Mouse (Mus musculus): Measurements from ENCODE around the gene Lrguk. TPM values are rescaled to one million over a fixed set of nuclear protein-coding genes. Genes with fewer than 3 reads are reported as not detected.

Gene Lrguk
- polyA plus RNA-seq, 1 experiment from 2014 or later, result 2.7 TPM

- no peak for ATAC-seq
- ChIA-PET CTCF (interaction anchor here (1.1 kb wide), 1 partner anchor 10 kb away, joined by 3 read pairs; no protein-coding TSS in a partner anchor), POLR2A (interaction anchor here (0.8 to 0.9 kb wide), 2 partner anchors 10 to 12 kb away, joined by 3 read pairs; no protein-coding TSS in a partner anchor)
- no peak for TF ChIP-seq CTCF (IDR thresholded peaks at IDR 0.05)
- H3K27me3 ChIP-seq, result no peaks in the 10 kb centered on the region
- in situ Hi-C loops (cut with MboI; ENCODE audit: low pct_unique_long_range_greater_than_20kb), result no loop called here
- DNase-seq (ENCODE audit: low read depth, low spot score), result no peak
Measured at GRCm38 (mm10) chr6:34159998-34160815, 131.0 kb downstream of the Lrguk start.

GRCm38 (mm10) chr6:34160816-34161310 is 131.6 kb downstream of the Lrguk start:
- in situ Hi-C loops (cut with MboI; ENCODE audit: low pct_unique_long_range_greater_than_20kb), result no loop called here

GRCm38 (mm10) chr6:34161511-34161910 is 132.3 kb downstream of the Lrguk start:
- CTCF ChIA-PET, result no interaction called here

More at GRCm38 (mm10) chr6:34160816-34161310, 131.6 kb downstream of the Lrguk start:
- no peaks in the 10 kb centered on the region for H3K27me3 ChIP-seq
- POLR2A ChIA-PET, result interaction anchor here (0.6 to 0.9 kb wide), 3 partner anchors 11 to 675 kb away, joined by 3 to 4 read pairs (median 3); no protein-coding TSS in a partner anchor
- CTCF ChIA-PET, result no interaction called here
- ATAC-seq (no peak), DNase-seq (ENCODE audit: low read depth, low spot score) (no peak)
- TF ChIP-seq CTCF (IDR thresholded peaks at IDR 0.05), result no peak

DNA sequence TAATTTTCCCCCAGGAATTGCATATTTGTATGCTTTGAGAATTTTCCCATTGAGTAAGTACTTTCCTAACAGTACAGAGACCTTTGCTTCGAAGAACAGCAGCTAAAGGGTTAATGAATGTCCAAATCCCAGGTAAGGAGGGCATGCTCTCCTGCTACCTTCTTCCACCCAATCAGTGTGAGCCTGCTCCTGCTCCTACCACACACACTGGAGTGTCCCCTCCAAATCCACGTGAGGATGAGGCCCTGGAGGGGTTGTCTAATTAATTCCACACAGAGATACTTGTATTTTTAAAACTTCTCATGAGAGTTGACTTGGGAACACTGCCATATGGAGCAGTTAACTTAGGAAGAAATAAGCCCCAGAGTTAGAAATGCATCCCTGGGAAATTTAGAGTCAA is 133.4 kb downstream of the Lrguk start:
- ATAC-seq, result no peak
- no peak for TF ChIP-seq CTCF (IDR thresholded peaks at IDR 0.05)
- CTCF ChIA-PET, result no interaction called here
- H3K27me3 ChIP-seq, result no peaks in the 10 kb centered on the region
- in situ Hi-C loops (cut with MboI; ENCODE audit: low pct_unique_long_range_greater_than_20kb), result no loop called here
- DNase-seq (ENCODE audit: low read depth, low spot score), result no peak
- POLR2A ChIA-PET, result no interaction called here

More at GRCm38 (mm10) chr6:34161511-34161910, 132.3 kb downstream of the Lrguk start:
- TF ChIP-seq CTCF (IDR thresholded peaks at IDR 0.05), result no peak
- in situ Hi-C loops (cut with MboI; ENCODE audit: low pct_unique_long_range_greater_than_20kb), result no loop called here
- POLR2A ChIA-PET, result no interaction called here
- ATAC-seq (no peak), DNase-seq (ENCODE audit: low read depth, low spot score) (no peak)
- no peaks in the 10 kb centered on the region for H3K27me3 ChIP-seq

- H3K27me3 ChIP-seq, result no peaks in the 10 kb centered on the region
- ChIA-PET CTCF (interaction anchor here (1.7 kb wide), 1 partner anchor 9 kb away, joined by 7 read pairs; no protein-coding TSS in a partner anchor), POLR2A (interaction anchor here (0.9 kb wide), 1 partner anchor 12 kb away, joined by 3 read pairs; no protein-coding TSS in a partner anchor)
- ATAC-seq, result no peak
- in situ Hi-C loops (cut with MboI; ENCODE audit: low pct_unique_long_range_greater_than_20kb), result no loop called here
- no peak for DNase-seq (ENCODE audit: low read depth, low spot score)
- TF ChIP-seq CTCF (IDR thresholded peaks at IDR 0.05), result no peak
Measured at GRCm38 (mm10) chr6:34163014-34163413, 133.8 kb downstream of the Lrguk start.

DNA sequence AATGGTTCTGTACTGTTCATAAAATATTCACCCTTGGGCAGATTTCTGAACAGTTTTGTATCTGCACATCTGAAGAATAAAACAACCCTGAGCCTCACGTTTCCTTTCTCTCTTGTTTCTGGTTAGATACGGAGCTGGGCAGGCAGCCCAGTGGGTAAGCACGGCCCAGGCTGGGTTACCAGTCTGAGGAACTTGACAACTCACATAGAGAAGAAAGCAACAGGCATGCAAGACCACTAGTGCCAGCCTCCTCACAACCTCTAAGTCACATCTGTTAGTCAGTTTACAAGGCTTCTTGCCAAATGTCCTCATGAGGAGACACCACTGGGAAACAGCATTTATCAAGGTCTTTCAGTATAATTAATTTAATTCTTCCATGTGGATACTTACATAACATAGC is 139.6 kb downstream of the Lrguk start:
- in situ Hi-C loops (cut with MboI; ENCODE audit: low pct_unique_long_range_greater_than_20kb), result no loop called here
- no peak for DNase-seq (ENCODE audit: low read depth, low spot score)
- ATAC-seq, result no peak
- no peak for TF ChIP-seq CTCF (IDR thresholded peaks at IDR 0.05)
- H3K27me3 ChIP-seq, result no peaks in the 10 kb centered on the region
- ChIA-PET CTCF (interaction anchor here (1.0 kb wide), 1 partner anchor 15 kb away, joined by 3 read pairs; no protein-coding TSS in a partner anchor), POLR2A (no interaction called here)

DNA sequence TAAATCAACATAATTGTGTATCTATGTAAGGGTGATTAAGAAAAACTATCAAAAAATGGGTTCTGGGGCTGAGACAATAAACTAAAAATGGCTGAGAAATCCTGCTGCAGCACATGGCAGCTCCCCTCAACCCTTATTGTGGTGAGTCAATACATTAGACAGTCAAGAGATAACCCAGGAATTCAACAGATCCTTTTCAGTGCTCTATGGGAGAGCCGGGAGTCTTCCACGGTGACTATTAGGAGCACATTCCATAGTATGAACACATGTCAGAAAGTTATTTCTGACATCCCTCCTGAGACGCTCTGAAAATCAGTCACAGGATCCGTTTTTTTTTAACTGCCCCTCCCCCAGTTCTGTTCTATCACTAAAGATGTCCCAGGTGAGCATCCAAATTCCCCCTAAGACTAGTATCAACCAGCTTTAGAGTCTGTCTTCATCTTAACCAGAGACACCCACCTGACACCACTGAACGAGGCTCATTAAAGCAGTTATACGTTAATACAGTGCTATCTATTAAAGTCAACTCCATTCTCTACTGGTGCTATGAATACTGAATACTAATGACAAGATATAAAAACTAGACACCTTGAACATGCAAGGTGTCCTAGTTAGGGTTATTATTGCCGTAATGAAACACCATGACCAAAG is 141.7 kb downstream of the Lrguk start:
- ATAC-seq, result peak; percentile 55
- CTCF ChIA-PET, result interaction anchor here (1.0 to 1.3 kb wide), 3 partner anchors 11 to 105 kb away, joined by 3 read pairs; no protein-coding TSS in a partner anchor
- in situ Hi-C loops (cut with MboI; ENCODE audit: low pct_unique_long_range_greater_than_20kb), result loop anchor here (10.0 kb wide), 1 partner anchor 104 kb away; no protein-coding TSS in a partner anchor
- no peak for TF ChIP-seq CTCF (IDR thresholded peaks at IDR 0.05)
- no peak for DNase-seq (ENCODE audit: low read depth, low spot score)
- H3K27me3 ChIP-seq, result no peaks in the 10 kb centered on the region
- POLR2A ChIA-PET, result no interaction called here

DNA sequence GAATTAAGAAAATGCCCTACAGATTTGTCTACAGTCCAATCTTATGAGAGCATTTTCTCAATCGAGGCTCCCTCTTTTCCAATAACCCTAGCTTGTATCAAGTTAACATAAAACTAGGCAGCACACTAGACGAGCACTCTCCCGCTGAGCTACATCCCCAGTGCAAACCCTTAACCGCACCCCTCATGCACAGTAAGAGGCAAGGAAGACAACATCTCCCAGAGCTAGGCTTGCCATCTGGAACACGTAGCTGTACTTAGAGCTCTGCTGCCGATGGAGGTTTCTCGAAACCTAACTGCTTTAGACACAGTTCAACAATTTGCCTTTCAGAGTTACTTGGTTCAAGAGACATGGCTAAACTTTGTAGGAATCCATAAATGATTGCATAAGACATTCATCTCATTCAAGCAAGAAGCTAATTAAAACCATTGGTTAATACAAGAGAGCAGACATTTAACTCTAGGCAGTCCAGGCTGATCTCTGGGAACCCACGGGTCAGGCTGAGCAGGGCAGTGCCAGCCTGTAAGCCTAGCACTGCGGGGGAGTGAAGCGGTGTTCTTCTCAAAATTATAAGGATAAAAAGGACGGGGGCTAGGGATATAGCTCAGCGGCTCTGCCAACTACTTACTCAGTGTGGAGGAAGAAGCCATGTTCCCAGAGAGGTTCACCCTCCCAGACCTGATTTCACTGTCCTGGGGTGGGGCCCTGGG is 142.7 kb downstream of the Lrguk start:
- in situ Hi-C loops (cut with MboI; ENCODE audit: low pct_unique_long_range_greater_than_20kb), result loop anchor here (10.0 kb wide), 1 partner anchor 103 kb away; no protein-coding TSS in a partner anchor
- ATAC-seq, result peak; percentile 63
- TF ChIP-seq CTCF (IDR thresholded peaks at IDR 0.05), result no peak
- ChIA-PET CTCF (interaction anchor here (1.0 to 1.3 kb wide), 2 partner anchors 18 to 104 kb away, joined by 3 read pairs; no protein-coding TSS in a partner anchor), POLR2A (interaction anchor here (1.5 kb wide), 1 partner anchor 11 kb away, joined by 3 read pairs; no protein-coding TSS in a partner anchor)
- H3K27me3 ChIP-seq, result no peaks in the 10 kb centered on the region
- DNase-seq (ENCODE audit: low read depth, low spot score), result no peak

GRCm38 (mm10) chr6:34173251-34173650 is 144.0 kb downstream of the Lrguk start:
- H3K27me3 ChIP-seq, result no peaks in the 10 kb centered on the region
- ATAC-seq (no peak), DNase-seq (ENCODE audit: low read depth, low spot score) (no peak)
- no peak for TF ChIP-seq CTCF (IDR thresholded peaks at IDR 0.05)
- in situ Hi-C loops (cut with MboI; ENCODE audit: low pct_unique_long_range_greater_than_20kb), result loop anchor here (10.0 kb wide), 1 partner anchor 102 kb away; no protein-coding TSS in a partner anchor
- CTCF ChIA-PET, result interaction anchor here (1.9 kb wide), 1 partner anchor 21 kb away, joined by 8 read pairs; no protein-coding TSS in a partner anchor
- POLR2A ChIA-PET, result interaction anchor here (0.5 to 1.5 kb wide), 4 partner anchors 13 to 336 kb away, joined by 3 to 4 read pairs (median 3); no protein-coding TSS in a partner anchor
